Mouse (Mus musculus) midbrain, postnatal 0 days (tissue): Measurements from ENCODE around the gene Ffar1. TPM values are rescaled to one million over a fixed set of nuclear protein-coding genes. Genes with fewer than 3 reads are reported as not detected.

Source experiments
- ATAC-seq: fragments of 200-750 bp; cut with Nextera tagmentation; 2 replicates; pipeline ENCODE4 v1.8.0; 2017; ENCODE audit warnings: moderate number of reproducible peaks, mild to moderate bottlenecking, moderate TSS enrichment, moderate library complexity; ENCODE audit not compliant: low FRiP score
- DNase-seq: peaks from one replicate; pipeline ENCODE4 v3.0.0-alpha.2; 2015; ENCODE audit warnings: low spot score
- H3K27ac ChIP-seq: fragments of 300-500 bp; sonication (generic); 2 replicates; pipeline ENCODE4 v1.5.1; 2014; ENCODE audit warnings: low read depth, mild to moderate bottlenecking, low read length, mixed read lengths
- H3K27me3 ChIP-seq: fragments of 300-500 bp; sonication (generic); 2 replicates; pipeline ENCODE4 v1.6.1; 2014; ENCODE audit warnings: low read length, control low read depth, mixed read lengths; ENCODE audit not compliant: insufficient read depth
- H3K36me3 ChIP-seq: fragments of 300-500 bp; sonication (generic); 2 replicates; pipeline ENCODE4 v1.6.1; 2014; ENCODE audit warnings: low read length, control low read depth, mixed read lengths; ENCODE audit not compliant: insufficient read depth
- H3K4me1 ChIP-seq: fragments of 300-500 bp; sonication (generic); 2 replicates; pipeline ENCODE4 v1.6.1; 2014; ENCODE audit warnings: mild to moderate bottlenecking, control low read depth, antibody characterized with exemption, low read length, mixed read lengths; ENCODE audit not compliant: insufficient read depth
- H3K4me2 ChIP-seq: fragments of 300-500 bp; sonication (generic); 2 replicates; pipeline ENCODE4 v1.6.1; 2014; ENCODE audit warnings: low read depth, mild to moderate bottlenecking, low read length, mixed read lengths; ENCODE audit not compliant: poor library complexity, severe bottlenecking
- H3K4me3 ChIP-seq: fragments of 300-500 bp; sonication (generic); 2 replicates; pipeline ENCODE4 v1.5.1; 2014; ENCODE audit warnings: low read depth, mild to moderate bottlenecking, low read length, moderate library complexity
- H3K9ac ChIP-seq: fragments of 300-500 bp; sonication (generic); replicated peaks from 2 replicates; pipeline ENCODE4 v1.6.1; 2014; ENCODE audit warnings: mild to moderate bottlenecking, low read length, moderate library complexity, mixed read lengths; ENCODE audit not compliant: poor library complexity, severe bottlenecking
- H3K9me3 ChIP-seq: fragments of 300-500 bp; sonication (generic); 2 replicates; pipeline ENCODE4 v1.6.1; 2016; ENCODE audit warnings: low read length, control low read depth
- CTCF ChIP-seq: IDR thresholded peaks from 2 replicates; pipeline ENCODE4 v1.5.1; 2016; ENCODE audit warnings: antibody characterized with exemption, mild to moderate bottlenecking
- WGBS: fragments of 180-500 bp; shearing (Covaris S2); extraction: QIAGEN DNeasy Blood & Tissue Kit; methylation state at CpG from one replicate; pipeline ENCODE4 v1.1.7; 2014; 5-methylcytosine and 5-hydroxymethylcytosine counted together
- polyA plus RNA-seq: library from polyadenylated mRNA; unstranded; fragments of >200 nt; fragmentation: Nextera tagmentation; extraction: Ambion mirVana; gene quantifications from 2 replicates; pipeline ENCODE4 v1.2.1, GENCODE M21; 2015
- total RNA-seq: library from RNA; depleted of rRNA; stranded (reverse); fragments of >200 nt; gene quantifications from 2 replicates; pipeline ENCODE4 v1.2.3, GENCODE M21; 2014; rRNA removed

The Ffar1 gene
- not detected in 2 replicates for total RNA-seq
- polyA plus RNA-seq: not detected in 2 replicates

- Histone ChIP-seq H3K4me2 (no peak within 1 kb of the TSS), H3K9ac (peak within 1 kb of the TSS; percentile 13; the same call in 1 of the 2 replicates), H3K27me3 (no peaks in the 10 kb centered on the region; the same call in 1 of the 2 replicates), H3K36me3 (no peaks in the 10 kb centered on the region), H3K4me3 (no peak within 1 kb of the TSS), H3K9me3 (no peaks in the 10 kb centered on the region), H3K4me1 (no peaks in the 10 kb centered on the region), H3K27ac (peak within 1 kb of the TSS; percentile 58; the same call in 1 of the 2 replicates)
- WGBS: 90% methylated on average over 12 of the region's 12 CpGs
- DNase-seq (no peak), ATAC-seq (no peak)
- TF ChIP-seq CTCF: no peak
Measured at GRCm38 (mm10) chr7:30861464-30861863, at the start of gene Ffar1. Gene Ffar1 (minus strand): TSS chr7:30861564.

GRCm38 (mm10) chr7:30909773-30910172 is 48.4 kb upstream of the Ffar1 start:
- no peak for DNase-seq
- WGBS: 78% methylated on average over 6 of the region's 6 CpGs
- no peaks in the 10 kb centered on the region for H3K36me3 ChIP-seq

GRCm38 (mm10) chr7:30908992-30909431 is 47.6 kb upstream of the Ffar1 start:
- Histone ChIP-seq H3K27me3 (no peaks in the 10 kb centered on the region), H3K27ac (no peak overlapping the region), H3K4me1 (no peaks in the 10 kb centered on the region), H3K9ac (no peak overlapping the region), H3K9me3 (no peaks in the 10 kb centered on the region), H3K36me3 (no peaks in the 10 kb centered on the region), H3K4me2 (peak overlapping the region; percentile 54), H3K4me3 (peak overlapping the region; percentile 29)
- DNase-seq: no peak
- TF ChIP-seq CTCF: no peak
- ATAC-seq: 0 out of 2 replicates have a peak, but pooled peaks have one; percentile 34
- WGBS: 29% methylated on average over 16 of the region's 17 CpGs

More at GRCm38 (mm10) chr7:30909773-30910172, 48.4 kb upstream of the Ffar1 start:
- H3K4me2 ChIP-seq: no peak overlapping the region
- no peak for TF ChIP-seq CTCF
- no peaks in the 10 kb centered on the region for H3K27me3 ChIP-seq
- no peak overlapping the region for H3K9ac ChIP-seq
- H3K4me1 ChIP-seq: no peaks in the 10 kb centered on the region
- H3K9me3 ChIP-seq: no peaks in the 10 kb centered on the region
- no peak overlapping the region for H3K4me3 ChIP-seq
- no peak overlapping the region for H3K27ac ChIP-seq
- no peak for ATAC-seq

- H3K27ac ChIP-seq: no peak overlapping the region
- no peaks in the 10 kb centered on the region for H3K27me3 ChIP-seq
- H3K4me2 ChIP-seq: peak overlapping the region; percentile 54
- peak; percentile 63; the same call in 1 of the 2 replicates for ATAC-seq
- 3% methylated on average over 24 of the region's 26 CpGs for WGBS
- no peaks in the 10 kb centered on the region for H3K4me1 ChIP-seq
- 0 out of 2 replicates have a peak, but pooled peaks have one; percentile 16 for TF ChIP-seq CTCF
- H3K9me3 ChIP-seq: no peaks in the 10 kb centered on the region
- 0 out of 2 replicates have a peak overlapping the region, but pooled peaks have one; percentile 29 for H3K9ac ChIP-seq
- peak; percentile 2 for DNase-seq
- peak overlapping the region; percentile 29 for H3K4me3 ChIP-seq
- H3K36me3 ChIP-seq: no peaks in the 10 kb centered on the region
Measured at GRCm38 (mm10) chr7:30908277-30908991, 47.1 kb upstream of the Ffar1 start.

- Histone ChIP-seq H3K9ac (no peak overlapping the region), H3K4me1 (no peaks in the 10 kb centered on the region), H3K4me3 (no peak overlapping the region), H3K4me2 (no peak overlapping the region), H3K27ac (no peak overlapping the region), H3K36me3 (no peaks in the 10 kb centered on the region), H3K9me3 (no peaks in the 10 kb centered on the region), H3K27me3 (no peaks in the 10 kb centered on the region)
- DNase-seq (peak; percentile 6), ATAC-seq (no peak)
- 51% methylated on average over 4 of the region's 4 CpGs for WGBS
- peak; percentile 68 for TF ChIP-seq CTCF
Measured at GRCm38 (mm10) chr7:30904042-30904441, 42.7 kb upstream of the Ffar1 start.

- WGBS: 94% methylated on average over 3 of the region's 3 CpGs
- Histone ChIP-seq H3K4me2 (no peak overlapping the region), H3K27ac (no peak overlapping the region), H3K9ac (no peak overlapping the region), H3K4me3 (no peak overlapping the region), H3K36me3 (no peaks in the 10 kb centered on the region), H3K27me3 (no peaks in the 10 kb centered on the region), H3K4me1 (no peaks in the 10 kb centered on the region), H3K9me3 (no peaks in the 10 kb centered on the region)
- DNase-seq (no peak), ATAC-seq (no peak)
- TF ChIP-seq CTCF: no peak
Measured at GRCm38 (mm10) chr7:30895217-30895616, 33.9 kb upstream of the Ffar1 start.
